Mouse (Mus musculus): ENCODE measurements at regions not wholly inside any gene's neighbourhood (a gene's known extent, or its start where the extent isn't known, plus 50 kb on each side); places are given as distances from the start of the nearest gene placed in this dataset.
"Not testable (repeated sequence)": the region's sequence is repeated elsewhere in the genome, so short reads cannot be mapped to it uniquely, and the experiment has no call there.

GRCm38 (mm10) chr5:100309807-100310165 lies 106.2 kb downstream of the Sec31a start:
- Histone ChIP-seq H3K9ac (no peak overlapping the region), H3K4me3 (replicated peaks) (no peak overlapping the region), H3K27ac (replicated peaks) (no peak overlapping the region), H3K27me3 (no peaks in the 10 kb centered on the region), H3K4me2 (no peak overlapping the region), H3K9me3 (replicated peaks) (no peaks in the 10 kb centered on the region), H3K36me3 (replicated peaks) (no peaks in the 10 kb centered on the region), H3K4me1 (replicated peaks) (no peaks in the 10 kb centered on the region)
- ATAC-seq (ENCODE audit: insufficient read depth), result no peak
- 73% methylated on average over 2 of the region's 2 CpGs for WGBS (ENCODE audit: insufficient replicate concordance)

- H3K27ac ChIP-seq (replicated peaks), result no peak overlapping the region
- no peaks in the 10 kb centered on the region for H3K4me1 ChIP-seq (replicated peaks)
- H3K9me3 ChIP-seq (replicated peaks), result no peaks in the 10 kb centered on the region
- no peaks in the 10 kb centered on the region for H3K27me3 ChIP-seq
- no peaks in the 10 kb centered on the region for H3K36me3 ChIP-seq (replicated peaks)
- no peak for ATAC-seq (ENCODE audit: insufficient read depth)
- H3K4me2 ChIP-seq, result no peak overlapping the region
- 67% methylated on average over 17 of the region's 17 CpGs for WGBS (ENCODE audit: insufficient replicate concordance)
- H3K4me3 ChIP-seq (replicated peaks), result no peak overlapping the region
- H3K9ac ChIP-seq, result no peak overlapping the region
Observed at GRCm38 (mm10) chr5:100309071-100309806, 106.8 kb downstream of the Sec31a start.

GRCm38 (mm10) chr5:100304403-100304802 lies 111.6 kb downstream of the Sec31a start:
- H3K4me3 ChIP-seq (replicated peaks), result no peak overlapping the region
- 45% methylated on average over 3 of the region's 3 CpGs for WGBS (ENCODE audit: insufficient replicate concordance)
- H3K4me1 ChIP-seq (replicated peaks), result no peaks in the 10 kb centered on the region
- no peak overlapping the region for H3K9ac ChIP-seq
- no peak for ATAC-seq (ENCODE audit: insufficient read depth)
- no peak overlapping the region for H3K4me2 ChIP-seq
- H3K9me3 ChIP-seq (replicated peaks), result no peaks in the 10 kb centered on the region
- H3K36me3 ChIP-seq (replicated peaks), result no peaks in the 10 kb centered on the region
- no peaks in the 10 kb centered on the region for H3K27me3 ChIP-seq
- no peak overlapping the region for H3K27ac ChIP-seq (replicated peaks)

- no peak for ATAC-seq (ENCODE audit: insufficient read depth)
- Histone ChIP-seq H3K9ac (no peak overlapping the region), H3K36me3 (replicated peaks) (no peaks in the 10 kb centered on the region), H3K9me3 (replicated peaks) (no peaks in the 10 kb centered on the region), H3K27ac (replicated peaks) (no peak overlapping the region), H3K4me1 (replicated peaks) (no peaks in the 10 kb centered on the region), H3K27me3 (no peaks in the 10 kb centered on the region), H3K4me3 (replicated peaks) (no peak overlapping the region), H3K4me2 (no peak overlapping the region)
- 69% methylated on average over 17 of the region's 17 CpGs for WGBS (ENCODE audit: insufficient replicate concordance)
Observed at GRCm38 (mm10) chr5:100302068-100302775, 113.8 kb downstream of the Sec31a start.

GRCm38 (mm10) chr5:100299141-100299540 lies 116.9 kb downstream of the Sec31a start:
- H3K4me1 ChIP-seq (replicated peaks), result no peaks in the 10 kb centered on the region
- 67% methylated on average over 4 of the region's 4 CpGs for WGBS (ENCODE audit: insufficient replicate concordance)
- H3K4me2 ChIP-seq, result no peak overlapping the region
- H3K9me3 ChIP-seq (replicated peaks), result no peaks in the 10 kb centered on the region
- no peak overlapping the region for H3K27ac ChIP-seq (replicated peaks)
- no peaks in the 10 kb centered on the region for H3K27me3 ChIP-seq
- H3K9ac ChIP-seq, result no peak overlapping the region
- no peak overlapping the region for H3K4me3 ChIP-seq (replicated peaks)
- no peak for ATAC-seq (ENCODE audit: insufficient read depth)
- no peaks in the 10 kb centered on the region for H3K36me3 ChIP-seq (replicated peaks)

- Histone ChIP-seq H3K27me3 (no peaks in the 10 kb centered on the region), H3K27ac (replicated peaks) (no peak overlapping the region), H3K4me3 (replicated peaks) (no peak overlapping the region), H3K9me3 (replicated peaks) (no peaks in the 10 kb centered on the region), H3K4me1 (replicated peaks) (no peaks in the 10 kb centered on the region), H3K4me2 (no peak overlapping the region), H3K36me3 (replicated peaks) (no peaks in the 10 kb centered on the region), H3K9ac (no peak overlapping the region)
- no peak for ATAC-seq (ENCODE audit: insufficient read depth)
- WGBS (ENCODE audit: insufficient replicate concordance), result 65% methylated on average over 7 of the region's 7 CpGs
Observed at GRCm38 (mm10) chr5:100294189-100294588, 121.8 kb downstream of the Sec31a start.

- Histone ChIP-seq H3K4me1 (replicated peaks) (no peaks in the 10 kb centered on the region), H3K9ac (no peak overlapping the region), H3K4me2 (no peak overlapping the region), H3K27ac (replicated peaks) (no peak overlapping the region), H3K4me3 (replicated peaks) (no peak overlapping the region), H3K9me3 (replicated peaks) (no peaks in the 10 kb centered on the region), H3K36me3 (replicated peaks) (no peaks in the 10 kb centered on the region), H3K27me3 (no peaks in the 10 kb centered on the region)
- WGBS (ENCODE audit: insufficient replicate concordance), result 66% methylated on average over 4 of the region's 4 CpGs
- ATAC-seq (ENCODE audit: insufficient read depth), result no peak
Observed at GRCm38 (mm10) chr5:100280215-100280614, 120.6 kb upstream of the Tmem150c start.

GRCm38 (mm10) chr5:100279474-100279873 lies 119.9 kb upstream of the Tmem150c start:
- no peak for ATAC-seq (ENCODE audit: insufficient read depth)
- no peaks in the 10 kb centered on the region for H3K36me3 ChIP-seq (replicated peaks)
- no peaks in the 10 kb centered on the region for H3K27me3 ChIP-seq
- H3K4me2 ChIP-seq, result no peak overlapping the region
- 77% methylated on average over 8 of the region's 8 CpGs for WGBS (ENCODE audit: insufficient replicate concordance)
- H3K4me3 ChIP-seq (replicated peaks), result no peak overlapping the region
- no peak overlapping the region for H3K27ac ChIP-seq (replicated peaks)
- no peaks in the 10 kb centered on the region for H3K9me3 ChIP-seq (replicated peaks)
- H3K4me1 ChIP-seq (replicated peaks), result no peaks in the 10 kb centered on the region
- no peak overlapping the region for H3K9ac ChIP-seq

GRCm38 (mm10) chr5:100274674-100275073 lies 115.1 kb upstream of the Tmem150c start:
- Histone ChIP-seq H3K9me3 (replicated peaks) (no peaks in the 10 kb centered on the region), H3K4me2 (no peak overlapping the region), H3K27ac (replicated peaks) (no peak overlapping the region), H3K27me3 (no peaks in the 10 kb centered on the region), H3K4me3 (replicated peaks) (no peak overlapping the region), H3K9ac (no peak overlapping the region), H3K4me1 (replicated peaks) (no peaks in the 10 kb centered on the region), H3K36me3 (replicated peaks) (no peaks in the 10 kb centered on the region)
- 52% methylated on average over 4 of the region's 4 CpGs for WGBS (ENCODE audit: insufficient replicate concordance)
- ATAC-seq (ENCODE audit: insufficient read depth), result no peak

- H3K9me3 ChIP-seq (replicated peaks); H3K4me1 ChIP-seq (replicated peaks); H3K9ac ChIP-seq; H3K36me3 ChIP-seq (replicated peaks); H3K4me2 ChIP-seq; H3K27me3 ChIP-seq; H3K27ac ChIP-seq (replicated peaks); H3K4me3 ChIP-seq (replicated peaks); ATAC-seq (ENCODE audit: insufficient read depth): not testable (repeated sequence)
- WGBS (ENCODE audit: insufficient replicate concordance), result 22% methylated on average over 9 of the region's 9 CpGs
Observed at GRCm38 (mm10) chr5:100271975-100272374, 112.4 kb upstream of the Tmem150c start.

GRCm38 (mm10) chr5:100270841-100271686 lies 111.5 kb upstream of the Tmem150c start:
- 60% methylated on average over 12 of the region's 12 CpGs for WGBS (ENCODE audit: insufficient replicate concordance)

More at GRCm38 (mm10) chr5:100270841-100271686, 111.5 kb upstream of the Tmem150c start:
- Histone ChIP-seq H3K27me3 (no peaks in the 10 kb centered on the region), H3K36me3 (replicated peaks) (no peaks in the 10 kb centered on the region), H3K27ac (replicated peaks) (no peak overlapping the region), H3K4me3 (replicated peaks) (no peak overlapping the region), H3K4me1 (replicated peaks) (no peaks in the 10 kb centered on the region), H3K9ac (no peak overlapping the region), H3K9me3 (replicated peaks) (no peaks in the 10 kb centered on the region), H3K4me2 (no peak overlapping the region)
- ATAC-seq (ENCODE audit: insufficient read depth), result no peak
